In the genomic region with DNA sequence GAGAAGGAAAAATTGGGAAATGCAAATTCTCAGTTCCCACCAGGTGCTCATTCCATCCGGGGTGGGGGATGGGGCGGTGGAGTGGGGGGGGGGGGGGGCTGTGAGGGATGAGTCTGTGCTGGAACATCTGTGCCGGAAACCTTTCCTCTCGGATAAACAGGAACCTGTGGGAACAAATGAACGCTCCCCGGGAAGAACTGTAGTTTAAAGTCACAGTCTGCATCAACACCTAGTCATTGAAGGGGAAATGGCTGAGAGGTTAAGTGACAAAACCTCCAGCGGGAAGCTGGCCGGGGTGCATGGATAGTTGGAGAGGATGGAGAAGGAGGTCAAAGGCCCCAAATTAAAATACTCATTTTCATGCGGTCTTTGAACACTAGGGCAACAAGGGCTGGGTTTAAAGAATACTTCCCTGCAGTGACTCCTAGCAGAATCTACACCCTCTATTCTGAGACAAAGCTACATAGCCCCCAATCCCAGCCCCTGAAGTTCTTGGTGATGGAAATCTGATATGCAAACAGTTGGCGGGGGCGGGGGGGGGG, we compare ENCODE assay signal across 10 mouse cellular contexts. TPM values are rescaled to one million over a fixed set of nuclear protein-coding genes. Genes with fewer than 3 reads are reported as not detected.
DNase-seq lines count a peak whose midpoint lies in the region; ATAC-seq and TF ChIP-seq lines count a peak whose summit lies in the region.
"Had no signal": no experiment of that assay in that cellular context is flagged by ENCODE, and none has a peak within 500 bp of the region (broad histone marks: within the 10 kb centered on the region; RNA-seq: fewer than 3 reads in every experiment).

No protein-coding gene starts in this region.

- H3K4me1 ChIP-seq in heart, adult 2 months (ENCODE audit: control insufficient read depth, insufficient read depth, low read length): peaks cover 2% of the 10 kb centered on the region
- H3K4me1 ChIP-seq in embryonic facial prominence, embryonic 13.5 days: peaks cover 4% of the 10 kb centered on the region; the same call in 1 of the 2 replicates
- peaks cover 9% of the 10 kb centered on the region; the same call in 1 of the 2 replicates for H3K4me1 ChIP-seq in limb, embryonic 12.5 days (replicated peaks)

- no peak for ATAC-seq in embryonic facial prominence, embryonic 13.5 days (ENCODE audit: insufficient number of reproducible peaks, insufficient read depth, low FRiP score, low TSS enrichment, low read depth)
- ATAC-seq in limb, embryonic 12.5 days (ENCODE audit: insufficient number of reproducible peaks, insufficient read depth, low FRiP score, low TSS enrichment, low read depth): no peak
- ATAC-seq in monocyte, adult 5-6 weeks (replicated peaks; ENCODE audit: insufficient number of reproducible peaks, low FRiP score, low TSS enrichment, poor library complexity, severe bottlenecking): no peak

- no peak for TF ChIP-seq CTCF in heart, adult 2 months (IDR thresholded peaks at IDR 0.05)

- intact Hi-C loops in heart, adult 2 months (cut with DNase I): no loop called here

- H3K27me3 ChIP-seq in heart, adult 2 months (ENCODE audit: control insufficient read depth, insufficient read depth, low read length): no peaks in the 10 kb centered on the region
- no peaks in the 10 kb centered on the region for H3K27me3 ChIP-seq in embryonic facial prominence, embryonic 13.5 days
- no peaks in the 10 kb centered on the region for H3K27me3 ChIP-seq in limb, embryonic 12.5 days

- DNase-seq in heart, adult 8-10 months (ENCODE audit: low spot score): peak; percentile 9
- no peak for DNase-seq in heart, adult 2 months
- DNase-seq in ES-CJ7 (ENCODE audit: low read depth, low spot score): peak; percentile 64
- no peak for DNase-seq in left cerebral cortex, adult 18-20 months (ENCODE audit: low spot score in 2 of 2)
- DNase-seq in ovary, adult 18-20 months (ENCODE audit: low spot score): no peak
- DNase-seq: adrenal gland, postnatal 25 days had no signal

- no peaks in the 10 kb centered on the region for H3K79me2 ChIP-seq in heart, adult 2 months (replicated peaks; ENCODE audit: control insufficient read depth, insufficient read depth, low read length)

- peak overlapping the region; percentile 49 for H3K4me2 ChIP-seq in embryonic facial prominence, embryonic 13.5 days
- H3K4me2 ChIP-seq in limb, embryonic 12.5 days: peak overlapping the region; percentile 45

- H3K9ac ChIP-seq in heart, adult 2 months (ENCODE audit: low read depth, low read length): no peak overlapping the region
- no peak overlapping the region for H3K9ac ChIP-seq in embryonic facial prominence, embryonic 13.5 days
- no peak overlapping the region for H3K9ac ChIP-seq in limb, embryonic 12.5 days (replicated peaks)

- H3K9me3 ChIP-seq in embryonic facial prominence, embryonic 13.5 days: no peaks in the 10 kb centered on the region
- H3K9me3 ChIP-seq in limb, embryonic 12.5 days: no peaks in the 10 kb centered on the region

- H3K4me3 ChIP-seq in heart, adult 2 months: no peak overlapping the region
- peak overlapping the region; percentile 22; the same call in 1 of the 2 replicates for H3K4me3 ChIP-seq in embryonic facial prominence, embryonic 13.5 days
- H3K4me3 ChIP-seq in limb, embryonic 12.5 days (replicated peaks): no peak overlapping the region

- H3K36me3 ChIP-seq in heart, adult 2 months (ENCODE audit: control insufficient read depth, insufficient read depth, low read length): no peaks in the 10 kb centered on the region
- no peaks in the 10 kb centered on the region for H3K36me3 ChIP-seq in embryonic facial prominence, embryonic 13.5 days
- no peaks in the 10 kb centered on the region for H3K36me3 ChIP-seq in limb, embryonic 12.5 days

- no peak overlapping the region for H3K27ac ChIP-seq in heart, adult 2 months
- no peak overlapping the region for H3K27ac ChIP-seq in embryonic facial prominence, embryonic 13.5 days
- no peak overlapping the region for H3K27ac ChIP-seq in limb, embryonic 12.5 days

- TF ChIP-seq EP300 in heart, adult 2 months (IDR thresholded peaks at IDR 0.05; ENCODE audit: insufficient read depth, low read depth, low read length): no peak

- WGBS in heart, adult 2 months: 6% methylated on average over 11 of the region's 11 CpGs
- WGBS in embryonic facial prominence, embryonic 13.5 days: 6% methylated on average over 11 of the region's 11 CpGs
- 7% methylated on average over 11 of the region's 11 CpGs for WGBS in limb, embryonic 12.5 days

- no peak for TF ChIP-seq POLR2A in heart, adult 2 months (IDR thresholded peaks at IDR 0.05; ENCODE audit: insufficient read depth, low read depth, low read length)

RNA-seq across cellular contexts. Expression of a gene that starts 10.0 kb away (rescaled TPM):
- not detected for total RNA-seq in heart, adult 8-10 months (2022)
- total RNA-seq in heart, adult 2 months (2021): not detected
- not detected in 2 replicates for polyA plus RNA-seq in heart, adult 2 months (2012; rRNA removed)
- polyA plus RNA-seq in embryonic facial prominence, embryonic 13.5 days (2015; fragmentation: Nextera tagmentation; extraction: Ambion mirVana): 0.21 and 0.89 TPM in 2 replicates
- polyA plus RNA-seq in limb, embryonic 12.5 days (2016; fragmentation: Nextera tagmentation; extraction: Ambion mirVana): not detected in 2 replicates
- not detected for total RNA-seq in left cerebral cortex, adult 18-20 months (2021)
- total RNA-seq in monocyte, adult 5-6 weeks (2017): not detected in 3 replicates
- total RNA-seq: adrenal gland, postnatal 25 days had no signal
- polyA plus RNA-seq: large intestine, adult 2 months had no signal

RNA-seq across cellular contexts. Expression of a gene that starts 23.8 kb away (rescaled TPM):
- under 1 TPM in 3 of 4 experiments, not detected in 1; 0.25 to 0.84 (median 0.41) TPM for total RNA-seq in heart, adult 8-10 months (2022)
- under 1 TPM; 0.30 to 0.65 TPM for total RNA-seq in heart, adult 2 months (2021)
- polyA plus RNA-seq in heart, adult 2 months (2012; rRNA removed): 0.97 and 1.1 TPM in 2 replicates
- polyA plus RNA-seq in embryonic facial prominence, embryonic 13.5 days (2015; fragmentation: Nextera tagmentation; extraction: Ambion mirVana): 1.8 and 2.0 TPM in 2 replicates
- 1.1 and 1.5 TPM in 2 replicates for polyA plus RNA-seq in limb, embryonic 12.5 days (2016; fragmentation: Nextera tagmentation; extraction: Ambion mirVana)
- not detected for total RNA-seq in left cerebral cortex, adult 18-20 months (2021)
- total RNA-seq in monocyte, adult 5-6 weeks (2017): 1.5 to 10.3 TPM (median 4.2 TPM) in 3 replicates

RNA-seq across cellular contexts. Expression of a gene that starts 30.4 kb away (rescaled TPM):
- total RNA-seq in heart, adult 8-10 months (2022): 100 to 1,000 TPM; 171 to 198 (median 185) TPM
- 100 to 1,000 TPM; 146 to 171 TPM for total RNA-seq in heart, adult 2 months (2021)
- 30.8 and 56.6 TPM in 2 replicates for polyA plus RNA-seq in heart, adult 2 months (2012; rRNA removed)
- 37.4 and 40.3 TPM in 2 replicates for polyA plus RNA-seq in embryonic facial prominence, embryonic 13.5 days (2015; fragmentation: Nextera tagmentation; extraction: Ambion mirVana)
- polyA plus RNA-seq in limb, embryonic 12.5 days (2016; fragmentation: Nextera tagmentation; extraction: Ambion mirVana): 35.8 and 37.1 TPM in 2 replicates
- 10 to 100 TPM; 38.8 to 42.1 TPM for total RNA-seq in left cerebral cortex, adult 18-20 months (2021)
- total RNA-seq in monocyte, adult 5-6 weeks (2017): 16.9 to 22.2 TPM (median 17.2 TPM) in 3 replicates

RNA-seq across cellular contexts. Expression of a gene that starts 30.7 kb away (rescaled TPM):
- total RNA-seq in heart, adult 8-10 months (2022): 1 to 10 TPM; 5.2 to 7.0 (median 6.3) TPM
- total RNA-seq in heart, adult 2 months (2021): 1 to 10 TPM; 5.4 to 7.3 TPM
- 1.5 and 2.3 TPM in 2 replicates for polyA plus RNA-seq in heart, adult 2 months (2012; rRNA removed)
- polyA plus RNA-seq in embryonic facial prominence, embryonic 13.5 days (2015; fragmentation: Nextera tagmentation; extraction: Ambion mirVana): 29.2 and 30.6 TPM in 2 replicates
- polyA plus RNA-seq in limb, embryonic 12.5 days (2016; fragmentation: Nextera tagmentation; extraction: Ambion mirVana): 32.1 and 33.7 TPM in 2 replicates
- 1 to 10 TPM; 3.3 to 3.9 TPM for total RNA-seq in left cerebral cortex, adult 18-20 months (2021)
- total RNA-seq in monocyte, adult 5-6 weeks (2017): 25.6 to 42.7 TPM (median 35.8 TPM) in 3 replicates

Comparison
In these comparisons a context has a peak if more than half of its experiments do, and no peak if none do; other contexts are left out.
1. DNase-seq: peak in heart, adult 8-10 months (single experiment) and ES-CJ7 (single experiment); none in heart, adult 2 months (0 of 2), left cerebral cortex, adult 18-20 months (0 of 2) and ovary, adult 18-20 months (single experiment).